Mouse (Mus musculus) heart, postnatal 0 days (tissue): ENCODE measurements around the gene Mustn1.

Source experiments
- CTCF ChIP-seq: IDR thresholded peaks from 2 replicates; pipeline ENCODE4 v1.5.1; 2016; ENCODE audit warnings: antibody characterized with exemption, control low read depth, low read depth
- EP300 ChIP-seq: IDR thresholded peaks from 2 replicates; pipeline ENCODE4 v1.6.1; 2016; ENCODE audit warnings: antibody characterized with exemption, low read depth

DNA sequence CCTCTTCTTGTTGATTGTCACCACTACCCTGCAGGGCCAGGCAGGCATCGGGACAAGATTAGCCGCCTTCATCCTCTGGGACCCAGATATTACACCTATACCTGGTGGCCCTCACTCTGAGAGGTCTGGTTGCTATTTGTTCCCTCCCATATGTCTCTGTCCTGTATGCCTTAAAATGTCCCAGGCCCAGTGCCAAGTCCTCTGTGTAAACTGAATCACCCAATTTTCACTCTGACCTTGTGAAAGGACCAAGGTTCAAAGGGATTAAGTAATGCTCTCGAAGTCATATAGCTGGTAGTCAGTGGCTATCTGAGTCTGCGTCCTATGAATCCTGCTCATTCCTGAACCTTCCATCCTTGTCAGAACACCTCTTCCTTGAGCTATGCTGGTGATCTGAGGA, 51.4 kb downstream of the Mustn1 start:
- TF ChIP-seq CTCF (no peak), EP300 (no peak)
